Mouse (Mus musculus) gastrocnemius, postnatal 14 days (tissue): Measurements from ENCODE around the gene Fam81a. TPM values are rescaled to one million over a fixed set of nuclear protein-coding genes. Genes with fewer than 3 reads are reported as not detected.
A peak's percentile ranks its signal among the peaks of the same experiment; 100 is the strongest.

ENCODE experiments used
- DNase-seq: peaks from one replicate; pipeline ENCODE4 v3.0.0; 2021; ENCODE audit warnings: mixed read lengths
- intact Hi-C: fragments of 180-260 bp; cut with DNase I; formaldehyde crosslinking; loops from one replicate; pipeline ENCODE4 v1.15.1; 2025; ENCODE audit warnings: low total_unique reads
- long read RNA-seq, 2 experiments: library from polyadenylated mRNA; stranded (forward); transcript quantifications; one replicate each; pipeline ENCODE4 v2.0.0; 2021
- total RNA-seq, 2 experiments: library from RNA; stranded (reverse); gene quantifications; 2 replicates each; pipeline ENCODE4 v1.2.3; 2021

Gene Fam81a
- total RNA-seq = 1 to 10 TPM; 1.9 to 2.1 TPM
- long read RNA-seq, experiment 1, partial matches to known transcripts = 0 of 3 reads
- long read RNA-seq, experiment 1, other reads (novel, unspliced or antisense) = 0 of 3 reads
- long read RNA-seq, experiment 2 = 0 reads

DNA sequence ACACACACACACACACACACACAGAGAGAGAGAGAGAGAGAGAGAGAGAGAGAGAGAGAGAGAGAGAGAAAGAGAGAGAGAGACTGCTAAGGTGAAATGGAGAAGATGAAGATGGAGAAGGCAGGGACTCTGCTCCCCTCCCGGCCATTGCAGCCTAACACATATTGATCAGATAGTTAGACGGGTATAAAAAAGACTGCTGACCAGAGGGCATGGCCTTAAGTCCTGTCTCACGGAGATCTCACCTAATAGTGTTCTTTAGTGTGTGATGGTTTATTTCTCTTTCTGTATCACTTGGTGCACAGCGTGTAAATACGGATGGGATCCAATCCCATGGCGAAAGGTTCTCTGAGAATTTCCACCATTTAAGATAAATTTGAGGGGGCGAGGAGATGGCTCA is at the start of gene Fam81a:
Fam81a (minus strand) TSS at position 101 of the 400 bp plus-strand sequence.
- intact Hi-C loops = no loop called here
- DNase-seq = no peak

GRCm38 (mm10) chr9:70182639-70183038 is 40.3 kb upstream of the Fam81a start:
- intact Hi-C loops = no loop called here
- DNase-seq = no peak

GRCm38 (mm10) chr9:70181719-70182118 is 39.4 kb upstream of the Fam81a start:
- intact Hi-C loops = no loop called here
- DNase-seq = no peak

DNA sequence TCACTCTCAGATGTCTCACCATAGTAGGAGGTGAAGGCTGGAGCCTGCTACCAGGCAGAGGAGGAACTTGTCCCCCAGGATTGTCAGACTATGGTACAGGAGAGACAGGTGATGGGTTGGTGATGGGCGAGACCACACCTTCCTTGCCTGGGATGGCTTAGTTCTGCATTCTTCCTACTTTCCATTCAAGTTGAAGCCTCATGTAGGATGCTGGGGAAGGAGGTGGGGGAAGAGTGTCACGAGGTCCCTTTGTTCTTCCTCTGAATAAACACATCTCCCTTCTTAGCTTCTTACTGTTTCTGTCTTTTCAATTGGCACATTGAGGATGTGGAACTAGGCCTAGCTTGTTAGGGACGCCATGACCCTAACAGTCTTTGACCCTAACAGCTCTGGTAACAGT is 33.9 kb upstream of the Fam81a start:
- intact Hi-C loops = no loop called here
- DNase-seq = no peak

DNA sequence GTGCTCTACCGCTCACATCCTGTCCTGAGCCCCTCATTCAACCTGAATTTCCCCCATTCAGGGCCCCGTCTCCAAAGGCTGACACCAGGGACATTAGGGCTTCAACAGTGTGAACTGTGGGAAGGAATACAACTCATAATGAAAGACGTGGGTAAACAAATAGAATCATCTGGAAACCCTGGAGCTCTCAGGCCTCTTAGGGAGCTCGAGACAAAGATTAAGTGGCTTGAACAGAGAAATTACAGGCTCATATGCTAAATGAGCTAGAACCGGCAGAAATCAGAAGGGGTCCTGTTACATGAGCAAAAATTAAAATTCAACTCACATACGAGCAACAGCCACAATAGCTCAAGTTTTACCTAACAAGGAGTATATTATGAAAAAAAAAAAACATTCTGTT is 32.5 kb upstream of the Fam81a start:
- intact Hi-C loops = no loop called here
- DNase-seq = no peak

GRCm38 (mm10) chr9:70174291-70174848 is 32.0 kb upstream of the Fam81a start:
- DNase-seq = no peak
- intact Hi-C loops = no loop called here

DNA sequence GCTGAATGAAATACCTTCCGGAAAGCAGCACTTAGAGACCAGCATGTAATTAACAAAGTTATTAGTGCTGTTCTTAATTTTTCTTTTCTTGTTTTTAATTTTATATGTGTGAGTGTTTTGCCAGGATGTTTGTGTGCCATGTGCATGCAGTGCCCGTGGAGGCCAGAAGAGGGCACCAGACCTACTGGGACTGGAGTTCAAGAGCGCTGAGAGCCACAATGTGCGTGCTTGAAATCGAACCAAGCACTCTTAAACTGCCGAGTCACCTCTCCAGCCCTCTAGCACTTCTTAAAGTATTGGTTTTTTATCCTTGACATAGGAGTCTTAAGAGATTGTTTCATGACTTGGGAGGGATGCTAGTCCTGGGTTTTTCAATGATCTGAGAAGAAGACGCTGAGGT is 26.6 kb upstream of the Fam81a start:
- intact Hi-C loops = no loop called here
- no peak for DNase-seq

GRCm38 (mm10) chr9:70160071-70160470 is 17.7 kb upstream of the Fam81a start:
- intact Hi-C loops = no loop called here
- no peak for DNase-seq

DNA sequence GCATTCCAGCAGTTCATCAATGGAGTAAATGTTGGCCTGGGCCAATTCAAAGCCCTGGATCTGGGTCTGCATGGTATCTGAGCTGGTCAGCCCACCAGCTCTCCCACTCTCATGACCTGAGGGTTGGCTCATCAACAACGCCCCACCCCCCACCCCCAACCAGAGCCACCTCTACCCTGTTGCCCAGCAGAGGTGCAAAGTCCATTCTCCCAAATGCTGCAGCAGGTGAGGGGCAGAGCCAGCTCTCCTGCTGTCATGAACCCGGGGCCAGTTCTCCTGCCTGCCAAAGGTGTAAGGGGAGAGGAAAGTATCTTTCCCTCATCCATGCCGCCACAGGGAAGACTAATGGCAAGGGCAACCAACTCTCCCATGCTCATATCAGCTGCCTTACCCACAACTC is 5.3 kb upstream of the Fam81a start:
- intact Hi-C loops = no loop called here
- DNase-seq = no peak

GRCm38 (mm10) chr9:70145426-70145825 is 3.1 kb upstream of the Fam81a start:
- DNase-seq = no peak
- intact Hi-C loops = no loop called here

- DNase-seq = no peak
- intact Hi-C loops = no loop called here
These were observed 966 bp upstream of the Fam81a start for GRCm38 (mm10) chr9:70143326-70143725.

GRCm38 (mm10) chr9:70141885-70142326 is 454 bp downstream of the Fam81a start:
- intact Hi-C loops = no loop called here
- DNase-seq = no peak

- intact Hi-C loops = no loop called here
- peak; percentile 66 for DNase-seq
These were observed 1.2 kb downstream of the Fam81a start for GRCm38 (mm10) chr9:70140871-70141796.

- no peak for DNase-seq
- intact Hi-C loops = no loop called here
These were observed 2.0 kb downstream of the Fam81a start for GRCm38 (mm10) chr9:70140340-70140739.

- no peak for DNase-seq
These were observed 3.0 kb downstream of the Fam81a start for GRCm38 (mm10) chr9:70139331-70139885.

GRCm38 (mm10) chr9:70138511-70138910 is 3.8 kb downstream of the Fam81a start:
- intact Hi-C loops = no loop called here
- no peak for DNase-seq

More at GRCm38 (mm10) chr9:70139331-70139885, 3.0 kb downstream of the Fam81a start:
- intact Hi-C loops = no loop called here

- intact Hi-C loops = no loop called here
- DNase-seq = no peak
These were observed 4.4 kb downstream of the Fam81a start for GRCm38 (mm10) chr9:70137991-70138390.

DNA sequence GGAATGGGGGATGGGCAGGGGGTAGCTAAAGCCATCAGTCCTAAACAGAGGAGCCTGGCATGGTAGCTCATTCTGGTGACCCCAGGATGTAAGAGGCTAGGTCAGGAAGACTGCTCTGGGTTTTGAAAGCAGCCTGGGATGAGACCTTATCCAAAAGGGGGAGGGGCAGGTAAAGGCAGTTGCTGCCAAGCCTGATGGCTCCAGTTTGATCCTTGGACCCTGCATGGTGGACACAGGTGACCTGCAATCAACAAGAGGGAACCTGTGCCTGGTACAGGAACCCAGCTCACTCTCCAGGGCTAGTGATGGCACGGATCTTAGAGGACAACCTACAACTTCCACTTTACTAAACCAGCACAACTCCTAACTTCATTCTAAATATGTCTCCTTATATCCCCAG is 7.2 kb downstream of the Fam81a start:
- DNase-seq = no peak
- intact Hi-C loops = no loop called here

GRCm38 (mm10) chr9:70134716-70135115 is 7.6 kb downstream of the Fam81a start:
- intact Hi-C loops = no loop called here

DNA sequence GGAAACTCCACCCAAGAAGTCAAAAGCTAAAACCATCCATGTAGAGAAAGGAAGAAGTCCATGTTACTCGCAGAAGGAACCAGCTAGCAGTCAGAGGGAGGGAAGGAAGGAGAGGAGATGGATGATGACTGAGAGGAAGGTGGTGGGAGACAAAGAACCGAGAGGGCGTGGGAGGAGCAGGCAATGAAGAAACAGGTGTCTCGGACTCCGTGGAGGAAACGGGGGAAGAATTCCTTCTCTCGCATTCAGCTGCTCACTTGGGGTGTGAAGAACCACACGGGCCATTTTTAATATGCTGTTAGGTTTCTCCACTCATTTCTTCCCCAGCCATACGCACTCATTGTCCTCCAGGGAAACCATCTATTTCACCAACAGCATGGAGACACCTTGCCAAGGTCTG is 8.1 kb downstream of the Fam81a start:
- intact Hi-C loops = no loop called here
- no peak for DNase-seq

More at GRCm38 (mm10) chr9:70134716-70135115, 7.6 kb downstream of the Fam81a start:
- DNase-seq = no peak
